Mouse (Mus musculus): ENCODE measurements around the gene Osbp. TPM values are rescaled to one million over a fixed set of nuclear protein-coding genes. Genes with fewer than 3 reads are reported as not detected.
A peak's percentile ranks its signal among the peaks of the same experiment; 100 is the strongest.

Osbp gene
- polyA plus RNA-seq, 1 experiment from 2014 or later: 104 TPM

- in situ Hi-C loops (cut with MboI; ENCODE audit: low pct_unique_long_range_greater_than_20kb): no loop called here
Measured at GRCm38 (mm10) chr19:12037727-12038126, 72.0 kb downstream of the Osbp start.

GRCm38 (mm10) chr19:12041217-12041616 is 75.5 kb downstream of the Osbp start, which contains the start of gene Olfr1423:
Gene Olfr1423, minus strand, starts transcription at chr19:12041317.
- ATAC-seq (no peak), DNase-seq (ENCODE audit: low read depth, low spot score) (no peak)
- CTCF ChIA-PET: no interaction called here
- in situ Hi-C loops (cut with MboI; ENCODE audit: low pct_unique_long_range_greater_than_20kb): no loop called here
- TF ChIP-seq CTCF (IDR thresholded peaks at IDR 0.05): no peak
- POLR2A ChIA-PET: no interaction called here
- no peaks in the 10 kb centered on the region for H3K27me3 ChIP-seq

More at GRCm38 (mm10) chr19:12037727-12038126, 72.0 kb downstream of the Osbp start:
- no peaks in the 10 kb centered on the region for H3K27me3 ChIP-seq
- ATAC-seq: peak; percentile 92
- ChIA-PET CTCF (interaction anchor here (0.9 kb wide), 1 partner anchor 10 kb away, joined by 3 read pairs; no protein-coding TSS in a partner anchor), POLR2A (no interaction called here)
- no peak for TF ChIP-seq CTCF (IDR thresholded peaks at IDR 0.05)
- DNase-seq (ENCODE audit: low read depth, low spot score): no peak

- in situ Hi-C loops (cut with MboI; ENCODE audit: low pct_unique_long_range_greater_than_20kb): no loop called here
- no peak for ATAC-seq
- ChIA-PET POLR2A (no interaction called here), CTCF (interaction anchor here (0.6 kb wide), 1 partner anchor 91 kb away, joined by 3 read pairs; no protein-coding TSS in a partner anchor)
- no peak for DNase-seq (ENCODE audit: low read depth, low spot score)
- TF ChIP-seq CTCF (IDR thresholded peaks at IDR 0.05): no peak
- H3K27me3 ChIP-seq: no peaks in the 10 kb centered on the region
Measured at GRCm38 (mm10) chr19:12043163-12043562, 77.4 kb downstream of the Osbp start.

Other genes with a start within 250 kb of the Osbp start
- 0.05 TPM for gene Gif, start 218.4 kb upstream of the Osbp start, polyA plus RNA-seq (2021)
- gene Mrpl16, start 195.6 kb upstream of the Osbp start, polyA plus RNA-seq (2021): 76.0 TPM
- 45.4 TPM for gene Stx3, start 146.5 kb upstream of the Osbp start, polyA plus RNA-seq (2021)
- 1.1 TPM for gene Olfr1417, start 126.7 kb upstream of the Osbp start, polyA plus RNA-seq (2021)
- 0.33 TPM for gene Olfr1418, start 104.9 kb upstream of the Osbp start, polyA plus RNA-seq (2021)
- gene Olfr1419, start 90.8 kb upstream of the Osbp start, polyA plus RNA-seq (2021): not detected
- gene Olfr1420, start 79.4 kb upstream of the Osbp start, polyA plus RNA-seq (2021): 0.12 TPM
- gene Patl1, start 53.5 kb upstream of the Osbp start, polyA plus RNA-seq (2021): 39.7 TPM
- not detected for gene Olfr1423, start 75.4 kb downstream of the Osbp start, polyA plus RNA-seq (2021)
- gene Olfr1424, start 96.7 kb downstream of the Osbp start, polyA plus RNA-seq (2021): not detected
- gene Olfr1425, start 111.8 kb downstream of the Osbp start, polyA plus RNA-seq (2021): not detected
- gene Olfr1426, start 126.1 kb downstream of the Osbp start, polyA plus RNA-seq (2021): not detected
- gene Olfr1427, start 137.4 kb downstream of the Osbp start, polyA plus RNA-seq (2021): not detected
- gene Olfr1428, start 150.0 kb downstream of the Osbp start, polyA plus RNA-seq (2021): not detected
- gene Olfr76, start 157.3 kb downstream of the Osbp start, polyA plus RNA-seq (2021): not detected
- gene Olfr1555-ps1, start 204.2 kb downstream of the Osbp start, polyA plus RNA-seq (2021): not detected
- gene Olfr1431, start 234.7 kb downstream of the Osbp start, polyA plus RNA-seq (2021): not detected